Comparison of ENCODE assay signal across 15 mouse cellular contexts in genomic region chr1:157253600-157254490, GRCm38 (mm10).
DNase-seq lines count a peak whose midpoint lies in the region; ATAC-seq and TF ChIP-seq lines count a peak whose summit lies in the region.
"Had no signal": no experiment of that assay in that cellular context is flagged by ENCODE, and none has a peak within 500 bp of the region (broad histone marks: within the 10 kb centered on the region; RNA-seq: fewer than 3 reads in every experiment).

No protein-coding gene starts in this region.

- no peak for DNase-seq in cerebellum, adult 9-10 months
- DNase-seq in liver, postnatal 0 days, result no peak
- no peak for DNase-seq in liver, embryonic 11.5 days (ENCODE audit: low spot score)
- no peak for DNase-seq in frontal cortex, postnatal 14 days (ENCODE audit: low spot score in 2 of 2)
- DNase-seq: adrenal gland, adult 8-10 months; gastrocnemius, adult 2 months; spleen, adult 18-20 months; thymus, adult 18-20 months had no signal

- peak overlapping the region; percentile 14; the same call in 1 of the 2 replicates for H3K4me2 ChIP-seq in liver, postnatal 0 days (ENCODE audit: low read depth, low read length)
- H3K4me2 ChIP-seq in liver, embryonic 11.5 days, result no peak overlapping the region
- H3K4me2 ChIP-seq in intestine, postnatal 0 days (replicated peaks; ENCODE audit: low read depth), result peak overlapping the region; percentile 60
- H3K4me2 ChIP-seq: embryonic facial prominence, embryonic 12.5 days; heart, embryonic 13.5 days; limb, embryonic 13.5 days had no signal

- peak; percentile 81 for ATAC-seq in cerebellum, adult (ENCODE audit: insufficient number of reproducible peaks, low FRiP score, low TSS enrichment)
- peak; percentile 78 for ATAC-seq in liver, postnatal 0 days
- no peak for ATAC-seq in liver, embryonic 11.5 days (replicated peaks; ENCODE audit: low FRiP score)
- peak; percentile 92 for ATAC-seq in intestine, postnatal 0 days
- no peak for ATAC-seq in frontal cortex, adult (ENCODE audit: low TSS enrichment)

- no peak for TF ChIP-seq EP300 in liver, postnatal 0 days (IDR thresholded peaks at IDR 0.05; ENCODE audit: low read depth)

- 52% methylated on average over 9 of the region's 9 CpGs for whole genome bisulfite sequencing in liver, postnatal 0 days (ENCODE audit: insufficient replicate concordance)
- WGBS in liver, embryonic 11.5 days, result 71% methylated on average over 9 of the region's 9 CpGs
- WGBS in intestine, postnatal 0 days, result 28% methylated on average over 9 of the region's 9 CpGs
- WGBS in small intestine, adult 2 months, result 24% methylated on average over 9 of the region's 9 CpGs

- H3K9ac ChIP-seq in liver, postnatal 0 days (replicated peaks), result no peak overlapping the region
- H3K9ac ChIP-seq in liver, embryonic 11.5 days (ENCODE audit: low read depth, low read length), result no peak overlapping the region
- H3K9ac ChIP-seq in intestine, postnatal 0 days (ENCODE audit: low read depth, low read length), result no peak overlapping the region
- H3K9ac ChIP-seq: embryonic facial prominence, embryonic 12.5 days; heart, embryonic 13.5 days; limb, embryonic 13.5 days had no signal

- no peak overlapping the region for H3K4me3 ChIP-seq in liver, postnatal 0 days (ENCODE audit: low read depth, low read length)
- H3K4me3 ChIP-seq in liver, embryonic 11.5 days (ENCODE audit: low read depth, low read length), result no peak overlapping the region
- H3K4me3 ChIP-seq in intestine, postnatal 0 days (ENCODE audit: low read depth, low read length), result peak overlapping the region; percentile 11
- H3K4me3 ChIP-seq in small intestine, adult 2 months (ENCODE audit: low read depth, low read length), result no peak overlapping the region
- H3K4me3 ChIP-seq: embryonic facial prominence, embryonic 12.5 days; gastrocnemius, adult 2 months; heart, embryonic 13.5 days; limb, embryonic 13.5 days had no signal

- H3K9me3 ChIP-seq in liver, postnatal 0 days (ENCODE audit: low read length), result no peaks in the 10 kb centered on the region
- no peaks in the 10 kb centered on the region for H3K9me3 ChIP-seq in liver, embryonic 11.5 days (ENCODE audit: control insufficient read depth, low read length)
- no peaks in the 10 kb centered on the region for H3K9me3 ChIP-seq in intestine, postnatal 0 days (ENCODE audit: control insufficient read depth)
- H3K9me3 ChIP-seq: embryonic facial prominence, embryonic 12.5 days; heart, embryonic 13.5 days; limb, embryonic 13.5 days had no signal

- H3K27ac ChIP-seq in liver, postnatal 0 days (ENCODE audit: low read depth), result peak overlapping the region; percentile 68
- no peak overlapping the region for H3K27ac ChIP-seq in liver, embryonic 11.5 days (ENCODE audit: low read depth, low read length)
- H3K27ac ChIP-seq in intestine, postnatal 0 days (ENCODE audit: low read depth, low read length), result peak overlapping the region; percentile 74
- peak overlapping the region; percentile 60 for H3K27ac ChIP-seq in small intestine, adult 2 months (ENCODE audit: insufficient read depth, low read depth, low read length)
- H3K27ac ChIP-seq: embryonic facial prominence, embryonic 12.5 days; gastrocnemius, adult 2 months; heart, embryonic 13.5 days; limb, embryonic 13.5 days had no signal

- TF ChIP-seq POLR2A in small intestine, adult 2 months (IDR thresholded peaks at IDR 0.05; ENCODE audit: low read depth, low read length), result no peak

- no peaks in the 10 kb centered on the region for H3K36me3 ChIP-seq in liver, postnatal 0 days (replicated peaks; ENCODE audit: insufficient read depth, low read length)
- H3K36me3 ChIP-seq in liver, embryonic 11.5 days (ENCODE audit: control insufficient read depth, insufficient read depth, low read length), result no peaks in the 10 kb centered on the region
- no peaks in the 10 kb centered on the region for H3K36me3 ChIP-seq in intestine, postnatal 0 days (ENCODE audit: control insufficient read depth, insufficient read depth)
- H3K36me3 ChIP-seq in small intestine, adult 2 months (ENCODE audit: control insufficient read depth, insufficient read depth, low read length), result no peaks in the 10 kb centered on the region
- H3K36me3 ChIP-seq: embryonic facial prominence, embryonic 12.5 days; heart, embryonic 13.5 days; limb, embryonic 13.5 days had no signal

- no peaks in the 10 kb centered on the region; the same call in 1 of the 2 replicates for H3K4me1 ChIP-seq in liver, postnatal 0 days (ENCODE audit: insufficient read depth)
- no peaks in the 10 kb centered on the region for H3K4me1 ChIP-seq in liver, embryonic 11.5 days (replicated peaks; ENCODE audit: control insufficient read depth, insufficient read depth, low read length)
- no peaks in the 10 kb centered on the region for H3K4me1 ChIP-seq in intestine, postnatal 0 days (replicated peaks; ENCODE audit: control insufficient read depth, insufficient read depth, low read length)
- H3K4me1 ChIP-seq in small intestine, adult 2 months (ENCODE audit: control insufficient read depth, insufficient read depth, insufficient read length, low read length), result no peaks in the 10 kb centered on the region; the same call in 1 of the 2 replicates
- H3K4me1 ChIP-seq: embryonic facial prominence, embryonic 12.5 days; limb, embryonic 13.5 days had no signal

- TF ChIP-seq CTCF in liver, postnatal 0 days (IDR thresholded peaks at IDR 0.05; ENCODE audit: low read depth), result no peak
- peak; percentile 40 for TF ChIP-seq CTCF in intestine, postnatal 0 days (IDR thresholded peaks at IDR 0.05; ENCODE audit: low read depth)
- no peak for TF ChIP-seq CTCF in small intestine, adult 2 months (IDR thresholded peaks at IDR 0.05; ENCODE audit: extremely low read depth, insufficient read length, insufficient replicate concordance, low read depth, low read length)

- no peaks in the 10 kb centered on the region for H3K27me3 ChIP-seq in liver, postnatal 0 days (ENCODE audit: insufficient read depth, low read length)
- no peaks in the 10 kb centered on the region for H3K27me3 ChIP-seq in liver, embryonic 11.5 days (replicated peaks; ENCODE audit: control insufficient read depth, insufficient read depth, low read length)
- H3K27me3 ChIP-seq in intestine, postnatal 0 days (replicated peaks; ENCODE audit: control insufficient read depth, insufficient read depth, low read length), result no peaks in the 10 kb centered on the region
- H3K27me3 ChIP-seq in small intestine, adult 2 months (ENCODE audit: control insufficient read depth, insufficient read depth, low read length), result no peaks in the 10 kb centered on the region
- H3K27me3 ChIP-seq: embryonic facial prominence, embryonic 12.5 days; heart, embryonic 13.5 days; limb, embryonic 13.5 days had no signal

Comparison
In these comparisons a context has a peak if more than half of its experiments do, and no peak if none do; other contexts are left out.
1. ATAC-seq: peak in cerebellum, adult (single experiment), liver, postnatal 0 days (single experiment) and intestine, postnatal 0 days (single experiment); none in liver, embryonic 11.5 days (single experiment) and frontal cortex, adult (single experiment).